Mouse (Mus musculus) layer of hippocampus, adult 11-12 months (tissue): ENCODE measurements around the gene Hacd4.

Experiments
- DNase-seq: peaks from one replicate; pipeline ENCODE4 v3.0.0; 2022; ENCODE audit warnings: low spot score

Hacd4 gene

DNA sequence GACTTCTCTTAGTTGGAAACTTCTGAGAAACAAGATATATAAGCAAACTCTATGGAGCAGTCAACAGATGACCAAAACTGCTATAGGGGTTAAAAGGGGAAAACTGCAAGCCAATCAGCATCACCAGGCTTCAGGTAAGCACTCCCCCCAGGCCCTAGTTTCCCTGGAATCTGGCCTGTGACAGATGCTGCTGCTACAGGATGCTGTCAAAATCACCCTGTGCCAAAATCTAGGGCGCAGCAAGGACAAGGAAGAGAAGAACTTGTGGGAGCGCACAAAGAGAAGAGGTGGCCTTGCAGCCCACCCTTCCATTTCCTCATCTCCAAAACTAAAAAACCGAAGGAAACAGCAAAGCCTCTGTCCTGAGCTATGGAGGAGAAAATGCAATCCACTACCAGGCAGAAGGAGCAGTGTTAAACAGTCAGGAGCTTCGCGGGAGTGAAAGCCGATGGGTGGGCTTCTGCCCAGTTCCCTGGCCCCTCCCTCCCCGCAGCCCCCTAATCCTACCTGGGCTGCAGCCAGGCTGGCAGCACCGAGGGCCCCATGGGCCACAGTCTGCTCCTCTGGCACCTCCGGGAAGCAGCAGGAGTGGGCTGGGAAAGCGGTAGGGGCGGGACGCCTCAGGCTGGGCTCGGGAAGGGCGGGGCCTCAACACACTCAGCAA lies at the start of gene Hacd4:
Gene Hacd4, minus strand, starts transcription at position 603 of the 664 bp plus-strand sequence.
- DNase-seq = no peak

GRCm38 (mm10) chr4:88488107-88488506 lies 49.4 kb upstream of the Hacd4 start:
- no peak for DNase-seq

- no peak for DNase-seq
These were observed 41.4 kb upstream of the Hacd4 start for GRCm38 (mm10) chr4:88480130-88480529.

DNA sequence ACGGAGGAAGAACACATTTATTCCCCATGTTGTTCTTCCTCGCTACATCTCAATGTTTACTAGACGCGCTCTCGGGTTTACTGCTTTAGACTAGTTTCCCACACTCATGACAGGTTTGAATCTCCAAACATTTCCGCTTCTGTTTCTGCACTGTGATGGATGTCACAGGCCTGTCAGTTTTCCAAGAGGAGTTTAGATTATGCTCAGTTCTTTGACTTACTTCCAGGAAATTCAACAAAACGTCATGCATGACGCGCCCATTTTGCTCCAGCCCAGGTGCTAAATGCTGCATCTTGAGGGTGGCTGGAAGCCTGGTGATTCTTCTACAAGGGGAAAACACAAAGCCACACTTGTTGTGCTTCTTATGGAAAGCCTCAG lies 40.1 kb upstream of the Hacd4 start:
- DNase-seq = no peak

GRCm38 (mm10) chr4:88478177-88478808 lies 39.6 kb upstream of the Hacd4 start:
- no peak for DNase-seq

DNA sequence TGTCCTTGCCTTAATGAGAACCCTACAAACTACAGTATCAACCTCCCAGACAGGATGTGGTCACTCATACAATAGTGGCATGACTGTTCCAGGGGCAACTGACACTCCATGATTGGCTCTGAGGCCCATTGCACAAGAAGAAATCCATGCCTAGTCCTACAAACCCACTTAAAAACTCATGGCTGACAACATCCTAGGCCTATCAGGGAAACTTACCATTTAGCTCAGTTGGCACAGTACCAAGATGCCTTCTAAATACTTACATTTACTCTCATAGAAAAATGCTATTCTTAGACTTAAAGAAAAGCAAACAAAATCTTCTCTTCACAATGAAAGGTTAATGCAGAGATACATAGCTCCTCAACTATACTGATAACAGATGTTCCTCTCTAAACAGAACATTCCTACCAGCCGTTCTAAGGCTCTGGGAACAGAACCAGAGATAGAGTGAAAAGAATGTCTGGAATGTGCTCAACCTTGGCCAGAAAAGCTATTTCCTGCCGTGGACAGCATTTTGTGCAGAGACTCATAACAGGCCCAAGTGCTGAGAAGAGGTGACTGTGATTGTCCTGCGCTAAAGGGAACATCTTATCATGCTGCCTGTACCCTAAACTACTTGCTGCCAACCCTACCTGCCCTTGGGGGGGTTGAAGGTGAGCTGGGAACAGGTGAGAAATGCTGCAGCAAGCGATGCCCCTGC lies 37.9 kb upstream of the Hacd4 start:
- no peak for DNase-seq

DNA sequence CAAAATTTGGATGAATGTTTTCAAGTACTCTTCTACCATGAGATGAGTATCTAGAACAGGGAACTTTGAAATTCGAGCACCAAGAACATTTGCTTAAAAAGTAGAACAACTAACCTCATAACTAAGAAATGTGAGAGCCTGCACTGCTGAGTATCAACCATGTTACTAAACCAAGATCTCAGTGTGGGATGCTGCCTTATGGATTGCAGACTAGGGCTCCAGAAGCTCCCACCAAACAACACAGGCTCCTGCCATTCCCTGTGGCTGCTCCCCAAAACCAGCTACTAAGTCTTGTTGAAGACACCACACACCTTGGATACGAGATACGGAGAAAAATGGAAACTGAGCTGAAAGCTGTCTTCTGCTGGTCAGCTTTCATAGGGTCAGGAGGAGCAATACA lies 37.4 kb upstream of the Hacd4 start:
- no peak for DNase-seq

DNA sequence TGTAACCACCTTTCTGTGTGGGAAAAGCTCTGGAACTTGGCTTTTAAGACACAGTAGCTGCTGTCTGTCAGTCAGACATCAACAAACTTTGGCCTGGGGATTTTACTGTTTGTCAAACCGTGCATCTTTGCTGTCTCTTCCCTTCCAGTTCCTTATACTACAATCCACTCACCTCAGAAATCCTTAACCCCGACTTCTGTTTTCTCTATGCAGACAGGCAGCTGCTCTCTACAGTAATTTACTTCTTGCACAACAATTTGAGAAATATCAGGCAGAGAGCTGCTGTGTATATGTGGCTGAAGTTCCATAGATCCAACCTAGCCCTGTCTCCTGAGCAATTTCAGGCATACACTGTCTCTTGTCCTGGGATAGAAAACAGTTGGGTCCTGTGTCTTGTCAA lies 32.8 kb upstream of the Hacd4 start:
- DNase-seq = no peak

DNA sequence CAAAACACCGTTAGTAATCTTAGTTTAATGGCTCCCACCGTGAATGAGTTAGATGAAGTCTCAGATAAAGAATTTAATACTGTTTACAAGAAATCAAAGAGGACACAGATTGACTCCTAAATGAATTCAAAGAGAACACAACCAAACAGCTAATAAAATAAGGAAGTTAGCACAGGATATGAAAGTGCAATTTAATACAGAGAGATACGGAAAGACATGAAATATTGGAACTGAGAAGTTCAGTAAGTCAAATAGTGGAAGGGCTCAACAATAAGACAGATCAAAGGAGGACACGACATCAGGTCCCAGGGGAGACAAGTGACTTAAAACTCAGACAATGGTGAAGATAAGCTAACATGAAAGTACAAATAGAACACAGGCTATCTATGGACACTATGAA lies 25.8 kb upstream of the Hacd4 start:
- no peak for DNase-seq

- no peak for DNase-seq
These were observed 24.4 kb upstream of the Hacd4 start for GRCm38 (mm10) chr4:88462981-88463646.

- DNase-seq = no peak
These were observed 23.8 kb upstream of the Hacd4 start for GRCm38 (mm10) chr4:88462501-88462900.

- no peak for DNase-seq
These were observed 22.6 kb upstream of the Hacd4 start for GRCm38 (mm10) chr4:88461315-88461714.

DNA sequence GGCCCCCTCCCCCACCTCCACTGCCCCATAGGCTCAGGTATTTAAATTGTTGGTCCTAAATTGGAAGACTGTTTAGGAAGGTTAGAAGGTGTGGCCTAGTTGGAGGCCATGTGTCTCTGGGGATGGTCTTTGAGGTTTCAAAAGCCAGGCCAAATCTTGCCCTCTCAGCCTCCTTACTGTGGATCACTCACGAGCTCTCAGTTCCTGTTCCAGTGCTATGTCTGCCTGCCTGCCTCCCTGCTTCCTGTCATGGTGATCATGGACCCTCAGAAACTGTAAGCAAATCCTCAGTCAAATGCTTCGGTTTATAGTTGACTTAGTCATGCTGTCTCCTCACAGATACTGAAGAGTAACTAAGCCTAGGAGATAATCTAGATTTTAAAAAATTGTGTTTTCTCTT lies 19.9 kb upstream of the Hacd4 start:
- DNase-seq = no peak

DNA sequence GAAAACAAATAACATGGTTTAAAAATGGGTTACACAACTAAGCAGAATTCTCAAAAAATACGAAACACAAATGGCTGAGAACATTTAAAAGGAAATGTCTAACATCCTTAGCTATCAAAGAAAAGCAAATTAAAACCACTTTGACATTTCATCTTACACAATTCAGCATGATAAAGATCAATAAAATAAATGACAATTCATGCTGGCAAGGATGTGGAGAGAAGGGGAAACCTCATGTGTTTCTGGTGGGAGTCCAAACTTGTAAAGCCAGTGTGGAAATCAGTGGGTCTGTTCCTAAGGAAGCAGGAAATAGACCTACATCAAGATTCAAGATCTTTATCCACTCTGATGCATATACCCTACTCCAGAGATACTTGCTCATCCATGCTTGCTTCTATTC lies 19.4 kb upstream of the Hacd4 start:
- DNase-seq = no peak

- no peak for DNase-seq
These were observed 11.5 kb upstream of the Hacd4 start for GRCm38 (mm10) chr4:88450087-88450765.

GRCm38 (mm10) chr4:88448976-88449375 lies 10.2 kb upstream of the Hacd4 start:
- DNase-seq = no peak

- DNase-seq = no peak
These were observed 2.1 kb upstream of the Hacd4 start for GRCm38 (mm10) chr4:88440814-88441213.

GRCm38 (mm10) chr4:88439669-88440123 lies 968 bp upstream of the Hacd4 start:
- no peak for DNase-seq

GRCm38 (mm10) chr4:88438990-88439329 lies 232 bp upstream of the Hacd4 start:
- no peak for DNase-seq

- no peak for DNase-seq
These were observed 811 bp downstream of the Hacd4 start for GRCm38 (mm10) chr4:88437917-88438316.

GRCm38 (mm10) chr4:88437166-88437565 lies 1.6 kb downstream of the Hacd4 start:
- DNase-seq = no peak

- DNase-seq = no peak
These were observed 2.0 kb downstream of the Hacd4 start for GRCm38 (mm10) chr4:88436593-88437165.
